Mouse (Mus musculus) lung, adult 2 months (tissue): ENCODE measurements at regions not wholly inside any gene's neighbourhood (a gene's known extent, or its start where the extent isn't known, plus 50 kb on each side); places are given as distances from the start of the nearest gene placed in this dataset.

Experiments used
- DNase-seq: peaks from one replicate; pipeline ENCODE4 v3.0.0; 2022
- H3K4me1 ChIP-seq: fragments of 200-500 bp; 2 replicates; pipeline ENCODE4 v1.6.1; 2011; ENCODE audit warnings: low read length; ENCODE audit not compliant: control insufficient read depth, insufficient read depth
- H3K4me3 ChIP-seq: fragments of 200-500 bp; replicated peaks from 2 replicates; pipeline ENCODE3; 2011; ENCODE audit warnings: low read depth, mild to moderate bottlenecking, control low read depth, low read length; ENCODE audit errors: extremely low read depth
- CTCF ChIP-seq: fragments of 200-500 bp; IDR thresholded peaks from 2 replicates; pipeline ENCODE4 v1.5.1; 2011; ENCODE audit warnings: mild to moderate bottlenecking, low read length, control low read depth; ENCODE audit not compliant: insufficient read depth
- POLR2A ChIP-seq: fragments of 200-500 bp; IDR thresholded peaks from 2 replicates; pipeline ENCODE4 v1.6.1; 2011; ENCODE audit warnings: low read depth, mild to moderate bottlenecking, control low read depth, low read length, borderline replicate concordance; ENCODE audit errors: extremely low read depth
- WGBS: fragments of 180-500 bp; shearing (Covaris S2); methylation state at CpG from one replicate; pipeline ENCODE4 v1.1.7; 2018; 5-methylcytosine and 5-hydroxymethylcytosine counted together

DNA sequence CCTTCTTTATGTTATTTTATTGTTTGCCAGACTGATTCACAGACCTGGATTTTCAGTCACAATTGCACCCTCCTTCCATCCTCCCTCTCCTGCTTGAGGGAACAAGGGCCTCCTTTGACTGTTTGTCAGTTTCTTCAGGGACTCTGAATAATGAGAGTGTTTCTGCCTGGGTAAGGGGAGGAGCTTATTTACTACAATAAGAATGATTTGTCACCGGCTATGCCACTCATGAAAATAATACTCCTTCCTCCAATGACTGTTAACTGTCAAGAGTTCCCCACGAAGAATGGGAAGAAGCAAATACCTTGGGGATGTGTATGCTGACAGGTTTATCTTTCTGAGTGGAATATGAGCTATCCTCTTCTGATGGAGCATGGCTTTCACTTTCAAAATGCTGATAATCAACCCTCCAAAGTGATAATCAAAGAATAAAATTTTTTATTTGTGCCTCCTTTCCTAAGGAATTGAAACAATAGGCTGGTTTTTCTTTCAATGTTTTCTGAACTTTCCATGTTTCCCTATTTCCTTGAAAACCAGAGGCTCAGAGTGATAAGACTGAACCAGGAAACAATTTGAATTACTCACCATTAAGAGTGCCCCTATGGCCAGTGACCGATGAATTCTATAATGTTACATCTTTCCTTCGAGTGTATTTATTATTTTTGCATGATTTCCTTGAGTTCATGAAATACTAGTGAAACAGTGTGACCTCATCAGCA lies 269.3 kb upstream of the Klf6 start:
- no peak for DNase-seq
- no peak for TF ChIP-seq CTCF
- no peak for TF ChIP-seq POLR2A
- peaks cover 10% of the 10 kb centered on the region for H3K4me1 ChIP-seq
- no peak overlapping the region for H3K4me3 ChIP-seq
- 26% methylated on average over 4 of the region's 4 CpGs for WGBS

- no peak for TF ChIP-seq CTCF
- TF ChIP-seq POLR2A, result no peak
- DNase-seq, result no peak
- H3K4me1 ChIP-seq, result peaks cover 10% of the 10 kb centered on the region
- H3K4me3 ChIP-seq, result no peak overlapping the region
- WGBS, result 21% methylated on average over 3 of the region's 3 CpGs
Observed at GRCm38 (mm10) chr13:5592556-5593061, 268.7 kb upstream of the Klf6 start.

DNA sequence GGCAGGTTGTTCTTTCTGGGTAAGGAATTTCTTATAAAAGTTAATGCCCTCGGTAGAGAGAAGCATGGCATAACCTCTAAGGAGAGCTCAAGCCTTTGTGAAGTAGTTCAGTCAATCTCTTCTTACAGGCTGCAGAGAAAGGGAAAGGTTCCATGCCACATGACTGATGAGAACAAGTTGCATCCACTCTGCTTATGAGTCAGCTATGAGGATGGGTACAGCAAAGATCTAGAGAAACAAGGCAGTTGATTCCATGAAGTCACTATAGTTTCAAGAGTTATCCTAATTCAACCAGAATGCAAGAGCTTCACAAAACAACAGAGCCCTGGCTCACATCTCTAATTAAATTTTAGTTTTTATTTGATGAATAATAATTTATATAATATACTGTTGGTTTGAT lies 259.6 kb upstream of the Klf6 start:
- TF ChIP-seq CTCF (no peak), POLR2A (no peak)
- WGBS, result 73% methylated on average over 1 of the region's 1 CpGs
- Histone ChIP-seq H3K4me1 (peaks cover 14% of the 10 kb centered on the region), H3K4me3 (no peak overlapping the region)
- DNase-seq, result no peak

DNA sequence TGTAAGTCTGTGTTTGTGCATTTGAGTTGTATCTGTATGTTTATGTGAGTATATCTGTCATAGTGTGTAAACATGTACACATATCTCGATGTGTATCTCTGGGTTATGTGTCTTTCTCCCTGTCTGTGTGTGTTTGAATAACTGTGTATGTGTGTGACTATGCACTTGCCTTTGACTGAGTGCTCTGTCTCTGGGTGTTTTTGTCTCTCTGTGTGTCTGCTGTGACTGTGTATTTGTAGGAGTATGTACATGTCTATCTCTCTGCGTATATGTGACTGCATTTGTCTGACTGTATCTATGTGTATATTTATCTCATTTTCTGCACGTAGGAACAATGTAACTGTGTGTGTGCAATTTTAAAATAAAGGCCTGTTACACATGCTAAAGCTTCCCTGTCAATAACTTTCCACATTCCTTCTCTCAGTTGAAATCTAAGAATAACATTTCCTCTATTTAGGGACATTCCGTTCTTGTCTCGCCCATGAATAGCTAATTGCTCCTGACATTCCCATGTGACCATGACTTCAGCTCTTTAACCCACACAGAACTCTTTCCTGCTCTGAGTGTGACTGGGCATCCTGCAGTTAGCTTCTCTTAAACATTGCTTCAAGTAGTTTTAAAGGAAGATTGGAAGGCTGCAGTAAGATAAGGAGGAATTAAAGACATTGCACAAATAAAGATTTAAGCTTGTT lies 257.2 kb upstream of the Klf6 start:
- 25% methylated on average over 5 of the region's 5 CpGs for WGBS
- no peak for DNase-seq
- TF ChIP-seq POLR2A, result no peak
- no peak for TF ChIP-seq CTCF
- H3K4me3 ChIP-seq, result no peak overlapping the region
- H3K4me1 ChIP-seq, result peaks cover 14% of the 10 kb centered on the region

- TF ChIP-seq POLR2A (no peak), CTCF (no peak)
- DNase-seq, result no peak
- peaks cover 14% of the 10 kb centered on the region for H3K4me1 ChIP-seq
- no peak overlapping the region for H3K4me3 ChIP-seq
Observed at GRCm38 (mm10) chr13:5605418-5605817, 255.9 kb upstream of the Klf6 start.

GRCm38 (mm10) chr13:5607462-5607861 lies 253.8 kb upstream of the Klf6 start:
- TF ChIP-seq POLR2A (no peak), CTCF (no peak)
- H3K4me3 ChIP-seq, result no peak overlapping the region
- DNase-seq, result no peak
- WGBS, result 96% methylated on average over 4 of the region's 4 CpGs
- peaks cover 12% of the 10 kb centered on the region for H3K4me1 ChIP-seq

DNA sequence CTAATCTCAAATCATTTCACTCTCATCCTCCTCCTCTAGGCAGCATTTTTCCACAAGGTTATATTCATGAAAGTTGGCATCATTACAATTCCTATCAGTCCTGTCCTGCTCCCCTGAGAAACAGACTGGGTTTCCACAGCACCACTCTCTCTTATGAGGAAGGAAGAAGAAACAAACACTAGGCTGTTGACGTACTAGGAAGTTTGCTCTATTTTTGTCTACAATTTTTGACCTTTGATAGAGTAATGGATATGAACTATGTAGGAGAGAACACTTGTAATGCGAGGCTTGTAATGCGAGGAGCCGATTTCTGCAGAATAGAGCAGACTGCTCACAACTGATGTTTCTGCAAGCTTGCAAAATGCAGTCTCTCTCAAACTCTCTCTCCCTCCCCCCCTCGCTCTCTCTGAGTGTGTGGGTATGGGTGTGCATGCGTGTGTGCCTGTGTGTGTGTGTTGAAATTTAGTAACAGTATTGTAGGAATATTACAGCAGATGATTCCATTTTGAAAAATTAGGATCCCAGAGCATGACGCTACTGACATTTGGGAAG lies 247.0 kb upstream of the Klf6 start:
- TF ChIP-seq POLR2A (no peak), CTCF (no peak)
- WGBS, result 52% methylated on average over 7 of the region's 7 CpGs
- no peak for DNase-seq

DNA sequence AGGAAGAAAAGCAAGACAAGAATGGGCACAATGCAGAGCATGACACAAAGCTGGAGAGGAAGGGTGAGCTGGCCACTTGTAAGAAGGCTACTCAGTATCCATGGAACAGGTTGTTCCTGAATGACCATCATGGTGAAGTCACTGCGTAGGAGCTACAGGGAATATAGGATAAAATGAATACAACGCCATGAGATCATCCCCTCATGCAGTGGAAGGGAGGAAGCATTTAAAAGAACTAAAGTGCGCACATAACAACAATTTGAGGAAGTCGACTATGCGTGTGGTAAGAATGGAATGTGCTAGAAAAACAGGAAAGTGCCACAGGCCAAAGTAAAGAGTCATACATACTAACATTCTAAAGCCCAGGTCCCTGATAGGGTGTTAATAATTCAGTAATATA lies 246.4 kb upstream of the Klf6 start:
- no peak for DNase-seq
- Histone ChIP-seq H3K4me1 (peaks cover 6% of the 10 kb centered on the region; the same call in 1 of the 2 replicates), H3K4me3 (no peak overlapping the region)
- 52% methylated on average over 5 of the region's 5 CpGs for WGBS
- TF ChIP-seq CTCF (no peak), POLR2A (no peak)

More for the DNA sequence above, 247.0 kb upstream of the Klf6 start:
- Histone ChIP-seq H3K4me1 (peaks cover 6% of the 10 kb centered on the region; the same call in 1 of the 2 replicates), H3K4me3 (no peak overlapping the region)

DNA sequence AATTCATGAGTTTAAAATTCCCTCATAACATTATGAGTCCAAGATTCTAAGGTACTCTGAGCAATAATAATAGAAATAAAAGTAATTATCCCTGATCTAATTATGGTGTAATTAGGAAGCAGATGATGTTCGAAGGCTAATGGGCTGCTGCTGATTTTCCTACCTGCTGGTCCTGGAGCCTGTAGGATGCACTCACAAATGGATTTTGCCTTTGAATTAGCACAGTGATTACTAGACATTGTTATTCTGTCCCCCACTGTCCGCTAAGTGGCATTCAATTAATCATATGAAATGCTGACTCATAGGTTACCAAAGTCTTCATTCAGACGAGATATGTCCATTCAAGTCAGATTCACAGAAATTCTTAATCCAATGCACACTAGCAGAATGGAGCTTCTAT lies 246.0 kb upstream of the Klf6 start:
- TF ChIP-seq POLR2A (no peak), CTCF (no peak)
- Histone ChIP-seq H3K4me3 (no peak overlapping the region), H3K4me1 (peaks cover 6% of the 10 kb centered on the region; the same call in 1 of the 2 replicates)
- 81% methylated on average over 3 of the region's 3 CpGs for WGBS
- no peak for DNase-seq

GRCm38 (mm10) chr13:5628124-5628523 lies 233.2 kb upstream of the Klf6 start:
- TF ChIP-seq CTCF (no peak), POLR2A (no peak)
- DNase-seq, result no peak
- H3K4me1 ChIP-seq, result peaks cover 3% of the 10 kb centered on the region
- WGBS, result 23% methylated on average over 2 of the region's 2 CpGs
- no peak overlapping the region for H3K4me3 ChIP-seq
